Mouse (Mus musculus) stomach, postnatal 0 days (tissue): Measurements from ENCODE around the gene Fam53a.

Experiments used
- CTCF ChIP-seq: IDR thresholded peaks from 2 replicates; pipeline ENCODE4 v1.5.1; 2016; ENCODE audit warnings: antibody characterized with exemption, low read depth, mild to moderate bottlenecking, moderate library complexity
- EP300 ChIP-seq: optimal IDR thresholded peaks from 2 replicates; pipeline ENCODE3; 2016; ENCODE audit warnings: antibody characterized with exemption

GRCm38 (mm10) chr5:33629301-33629987 is at the start of gene Fam53a, which contains the start of gene Gm9903:
- TF ChIP-seq CTCF = peak; percentile 24; the same call in 1 of the 2 replicates
- TF ChIP-seq EP300 = no peak
